Mouse (Mus musculus) MEL (cell line): ENCODE results near the gene Cyp2j7. TPM values are rescaled to one million over a fixed set of nuclear protein-coding genes. Genes with fewer than 3 reads are reported as not detected.
"Not testable (repeated sequence)": the region's sequence is repeated elsewhere in the genome, so short reads cannot be mapped to it uniquely, and the experiment has no call there.

Experiments used
- DNase-seq: peaks from one replicate; pipeline ENCODE4 v3.0.0; 2011; ENCODE audit warnings: low read depth, low spot score
- H3K27ac ChIP-seq: 2 replicates; pipeline ENCODE4 v1.5.1; 2012; ENCODE audit warnings: low read depth, mild to moderate bottlenecking, control low read depth, low read length, moderate library complexity; ENCODE audit not compliant: control insufficient read depth
- H3K27me3 ChIP-seq, 2 experiments: fragments of 150-350 bp in 1 of 2; sonication (generic) in 1 of 2; 2 replicates each; pipeline ENCODE4 v1.6.1; 2012; ENCODE audit warnings: low read length in 2 of 2, mild to moderate bottlenecking in 2 of 2, improper control_type of control experiment in 1 of 2, moderate library complexity in 1 of 2; ENCODE audit not compliant: insufficient read depth in 2 of 2, control insufficient read depth in 1 of 2
- H3K36me3 ChIP-seq, 2 experiments: 2 replicates each; pipeline ENCODE4 v1.6.1; 2012 to 2014; ENCODE audit warnings: low read length in 2 of 2, improper control_type of control experiment in 1 of 2, inconsistent platforms in 1 of 2, mild to moderate bottlenecking in 1 of 2; ENCODE audit not compliant: insufficient read depth in 2 of 2, control insufficient read depth in 1 of 2
- H3K4me1 ChIP-seq, 2 experiments: fragments of 150-350 bp in 1 of 2; sonication (generic) in 1 of 2; 2 replicates each; pipeline ENCODE4 v1.6.1; 2012; ENCODE audit warnings: low read length in 2 of 2, improper control_type of control experiment in 1 of 2, mild to moderate bottlenecking in 1 of 2; ENCODE audit not compliant: insufficient read depth in 2 of 2, control insufficient read depth in 1 of 2
- H3K4me3 ChIP-seq, 2 experiments: fragments of 150-350 bp in 1 of 2; sonication (generic) in 1 of 2; 2 replicates each; pipeline ENCODE4 v1.5.1; 2012; ENCODE audit warnings: low read depth in 2 of 2, low read length in 2 of 2, mild to moderate bottlenecking in 2 of 2, moderate library complexity in 2 of 2, control low read depth in 1 of 2, improper control_type of control experiment in 1 of 2; ENCODE audit not compliant: control insufficient read depth in 1 of 2, insufficient read depth in 1 of 2
- H3K79me2 ChIP-seq: 2 replicates; pipeline ENCODE4 v1.6.1; 2012; ENCODE audit warnings: mild to moderate bottlenecking, low read length, moderate library complexity; ENCODE audit not compliant: control insufficient read depth, poor library complexity, insufficient read depth
- H3K9ac ChIP-seq: 2 replicates; pipeline ENCODE4 v1.6.1; 2012; ENCODE audit warnings: low read depth, mild to moderate bottlenecking, control low read depth, low read length, moderate library complexity; ENCODE audit not compliant: control insufficient read depth, poor library complexity, severe bottlenecking
- H3K9me3 ChIP-seq: fragments of 150-350 bp; sonication (generic); replicated peaks from 2 replicates; pipeline ENCODE4 v1.6.1; 2012; ENCODE audit warnings: mild to moderate bottlenecking, low read length, improper control_type of control experiment, moderate library complexity; ENCODE audit not compliant: insufficient read depth
- BHLHE40 ChIP-seq: IDR thresholded peaks from 2 replicates; pipeline ENCODE4 v1.6.1; 2012; ENCODE audit warnings: low read depth, mild to moderate bottlenecking, inconsistent platforms, low read length, improper control_type of control experiment, borderline replicate concordance
- CHD2 ChIP-seq: IDR thresholded peaks from 2 replicates; pipeline ENCODE4 v1.6.1; 2011; ENCODE audit warnings: low read length, improper control_type of control experiment
- CTCF ChIP-seq, 3 experiments: IDR thresholded peaks in 2 of 3; conservative IDR thresholded peaks in 1 of 3; 2 replicates each; pipeline ENCODE4 v1.5.1; 2011 to 2012; ENCODE audit warnings: low read length in 3 of 3, low read depth in 2 of 3, mild to moderate bottlenecking in 2 of 3, improper control_type of control experiment in 1 of 3, inconsistent platforms in 1 of 3, mixed read lengths in 1 of 3, moderate library complexity in 1 of 3; ENCODE audit not compliant: control insufficient read depth in 1 of 3, insufficient read depth in 1 of 3, poor library complexity in 1 of 3, severe bottlenecking in 1 of 3
- E2F4 ChIP-seq: IDR thresholded peaks from 2 replicates; pipeline ENCODE4 v1.6.1; 2011; ENCODE audit warnings: low read depth, low read length, improper control_type of control experiment, borderline replicate concordance
- ELF1 ChIP-seq: IDR thresholded peaks from 2 replicates; pipeline ENCODE4 v1.6.1; 2014; ENCODE audit warnings: low read depth, mild to moderate bottlenecking, inconsistent platforms, low read length, improper control_type of control experiment, moderate library complexity
- EP300 ChIP-seq, 2 experiments: IDR thresholded peaks; 2 replicates each; pipeline ENCODE4 v1.6.1; 2011; ENCODE audit warnings: improper control_type of control experiment in 2 of 2, low read length in 2 of 2, low read depth in 1 of 2, mild to moderate bottlenecking in 1 of 2
- JUND ChIP-seq: IDR thresholded peaks from 2 replicates; pipeline ENCODE4 v1.6.1; 2011; ENCODE audit warnings: low read depth, mild to moderate bottlenecking, improper control_type of control experiment, low read length
- MYC ChIP-seq: IDR thresholded peaks from 2 replicates; pipeline ENCODE4 v1.6.1; 2011; ENCODE audit warnings: low read depth, mild to moderate bottlenecking, low read length, improper control_type of control experiment, moderate library complexity
- NRF1 ChIP-seq: IDR thresholded peaks from 2 replicates; pipeline ENCODE4 v1.6.1; 2014; ENCODE audit warnings: low read depth, mild to moderate bottlenecking, inconsistent platforms, low read length, improper control_type of control experiment, moderate library complexity; ENCODE audit not compliant: poor library complexity, insufficient read depth, severe bottlenecking
- POLR2A ChIP-seq, 2 experiments: IDR thresholded peaks; 2 replicates each; pipeline ENCODE4 v1.6.1; 2011 to 2012; ENCODE audit warnings: low read length in 2 of 2, mild to moderate bottlenecking in 2 of 2, control low read depth in 1 of 2, improper control_type of control experiment in 1 of 2, low read depth in 1 of 2, moderate library complexity in 1 of 2; ENCODE audit not compliant: control insufficient read depth in 1 of 2, insufficient read depth in 1 of 2, poor library complexity in 1 of 2
- RAD21 ChIP-seq: IDR thresholded peaks from 2 replicates; pipeline ENCODE4 v1.6.1; 2011; ENCODE audit warnings: mild to moderate bottlenecking, low read depth, low read length, improper control_type of control experiment
- SIN3A ChIP-seq: IDR thresholded peaks from 2 replicates; pipeline ENCODE4 v1.6.1; 2012; ENCODE audit warnings: low read length, improper control_type of control experiment, inconsistent platforms
- USF2 ChIP-seq, 2 experiments: IDR thresholded peaks; 2 replicates each; pipeline ENCODE4 v1.6.1; 2011 to 2012; ENCODE audit warnings: improper control_type of control experiment in 2 of 2, low read length in 2 of 2, borderline replicate concordance in 1 of 2, inconsistent platforms in 1 of 2, low read depth in 1 of 2, mild to moderate bottlenecking in 1 of 2; ENCODE audit not compliant: insufficient read depth in 1 of 2
- ZKSCAN1 ChIP-seq: IDR thresholded peaks from 2 replicates; pipeline ENCODE4 v1.6.1; 2012; ENCODE audit warnings: low read depth, mild to moderate bottlenecking, inconsistent platforms, low read length, improper control_type of control experiment, moderate library complexity
- polyA plus RNA-seq, 2 experiments: library from polyadenylated mRNA; stranded (reverse) in 1 of 2; unstranded in 1 of 2; fragments of >175 nt in 1 of 2; fragments of >200 nt in 1 of 2; gene quantifications; 2 replicates each; pipeline versions ENCODE4 v1.2.1 to v1.2.4; 2012; ENCODE audit warnings: low replicate concordance in 2 of 2, low read depth in 1 of 2; ENCODE audit not compliant: insufficient read length in 2 of 2, insufficient read depth in 1 of 2, missing spikeins in 1 of 2
- total RNA-seq: library from RNA; depleted of rRNA; stranded (reverse); fragments of 300-350 nt; gene quantifications from 2 replicates; pipeline ENCODE4 v1.2.3, GENCODE M21; 2012

Gene Cyp2j7
- total and polyA plus RNA-seq, 3 experiments: not detected

DNA sequence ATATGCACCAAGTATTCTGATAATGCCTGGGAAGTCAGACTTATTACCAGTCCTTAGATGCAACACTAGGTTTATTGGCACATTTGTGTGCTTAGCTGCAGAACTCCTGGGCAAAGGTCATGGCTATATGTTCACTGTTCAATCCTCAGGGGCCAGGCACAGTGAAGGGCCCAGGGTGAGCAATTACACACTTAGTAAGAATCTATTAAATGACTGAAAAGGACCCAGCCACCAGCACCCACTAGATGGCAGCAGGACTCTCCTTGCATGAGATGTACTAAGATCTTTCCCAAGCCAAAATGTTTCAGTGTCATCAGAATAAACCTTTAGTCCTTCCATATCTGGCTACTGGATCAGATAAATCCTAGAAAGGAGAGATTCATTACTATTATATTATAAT, 37.4 kb upstream of the Cyp2j7 start:
- Histone ChIP-seq H3K36me3 (no peaks in the 10 kb centered on the region), H3K27me3 (no peaks in the 10 kb centered on the region)
- peak; percentile 2 for DNase-seq

DNA sequence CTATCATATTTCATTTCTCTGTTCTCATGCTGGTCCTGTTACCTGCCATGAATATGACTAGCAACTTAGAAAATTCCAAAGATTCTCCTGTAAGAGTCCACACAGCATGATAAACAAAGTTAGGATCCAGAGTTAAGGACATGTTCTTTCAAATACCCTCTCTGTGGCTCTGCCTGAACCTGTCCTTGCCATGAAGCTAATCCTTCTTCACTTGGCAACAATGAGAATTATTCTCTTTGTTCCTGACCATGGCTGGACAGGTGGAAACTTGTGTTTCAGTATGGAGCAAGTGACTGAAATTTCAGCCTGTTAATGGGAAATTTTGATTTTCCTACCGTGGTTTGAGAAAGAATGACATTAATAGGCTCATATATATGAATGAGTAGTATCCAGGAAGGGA, 39.8 kb downstream of the Cyp2j7 start:
- TF ChIP-seq NRF1 (no peak), E2F4 (no peak), MYC (no peak), ELF1 (no peak), POLR2A (IDR thresholded peaks at IDR 0.05; ENCODE audit: control insufficient read depth in 1 of 2, insufficient read depth in 1 of 2, low read depth in 1 of 2, low read length in 2 of 2, poor library complexity in 1 of 2) (no peak), ZKSCAN1 (no peak), EP300 (IDR thresholded peaks at IDR 0.05; ENCODE audit: low read depth in 1 of 2, low read length in 2 of 2) (no peak), USF2 (IDR thresholded peaks at IDR 0.05; ENCODE audit: borderline replicate concordance in 1 of 2, insufficient read depth in 1 of 2, low read depth in 1 of 2, low read length in 2 of 2) (no peak), SIN3A (no peak), JUND (no peak), BHLHE40 (no peak)
- no peaks in the 10 kb centered on the region for H3K79me2 ChIP-seq
- H3K36me3 ChIP-seq: no peaks in the 10 kb centered on the region
- no peaks in the 10 kb centered on the region for H3K27me3 ChIP-seq
- no peaks in the 10 kb centered on the region for H3K4me1 ChIP-seq
- H3K9ac ChIP-seq: no peak overlapping the region
- H3K27ac ChIP-seq: no peak overlapping the region
- H3K4me3 ChIP-seq: no peak overlapping the region
- no peak for DNase-seq
- H3K9me3 ChIP-seq: no peaks in the 10 kb centered on the region

More for the DNA sequence above, 37.4 kb upstream of the Cyp2j7 start:
- Histone ChIP-seq H3K79me2 (no peaks in the 10 kb centered on the region), H3K9me3 (no peaks in the 10 kb centered on the region), H3K27ac (no peak overlapping the region), H3K9ac (no peak overlapping the region), H3K4me1 (no peaks in the 10 kb centered on the region), H3K4me3 (no peak overlapping the region)
- TF ChIP-seq CHD2 (no peak), CTCF (IDR thresholded peaks at IDR 0.05 in 2 of 3, conservative IDR thresholded peaks at IDR 0.05 in 1 of 3; ENCODE audit: control insufficient read depth in 1 of 3, insufficient read depth in 1 of 3, low read depth in 2 of 3, low read length in 3 of 3, poor library complexity in 1 of 3, severe bottlenecking in 1 of 3) (peak in 2 of 3 experiments; percentile 14 to 15; a peak in 1 of 6 replicates), RAD21 (peak; percentile 8)

DNA sequence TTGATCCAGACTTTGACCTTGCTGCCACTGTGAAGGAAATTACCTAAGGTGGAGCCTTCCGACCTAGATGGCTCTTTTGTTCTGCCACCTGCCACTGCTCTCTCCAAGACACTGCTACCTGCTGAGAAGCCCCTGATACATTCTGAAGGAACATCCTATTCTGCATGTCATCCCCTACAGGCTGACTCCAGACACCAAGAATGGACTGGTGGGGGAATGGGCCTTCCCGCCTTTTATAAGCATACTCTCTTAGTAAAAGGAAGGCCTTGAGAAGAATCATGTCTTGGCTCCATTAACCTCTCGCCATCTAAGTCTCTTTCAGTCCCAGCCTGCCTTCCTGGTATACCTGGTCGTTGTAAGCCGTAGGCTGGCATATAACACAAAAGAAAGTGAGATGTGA, 47.1 kb downstream of the Cyp2j7 start:
- not testable (repeated sequence) for H3K79me2 ChIP-seq, H3K4me1 ChIP-seq, H3K36me3 ChIP-seq, DNase-seq, H3K27me3 ChIP-seq, H3K9ac ChIP-seq, H3K9me3 ChIP-seq, H3K4me3 ChIP-seq, H3K27ac ChIP-seq

DNA sequence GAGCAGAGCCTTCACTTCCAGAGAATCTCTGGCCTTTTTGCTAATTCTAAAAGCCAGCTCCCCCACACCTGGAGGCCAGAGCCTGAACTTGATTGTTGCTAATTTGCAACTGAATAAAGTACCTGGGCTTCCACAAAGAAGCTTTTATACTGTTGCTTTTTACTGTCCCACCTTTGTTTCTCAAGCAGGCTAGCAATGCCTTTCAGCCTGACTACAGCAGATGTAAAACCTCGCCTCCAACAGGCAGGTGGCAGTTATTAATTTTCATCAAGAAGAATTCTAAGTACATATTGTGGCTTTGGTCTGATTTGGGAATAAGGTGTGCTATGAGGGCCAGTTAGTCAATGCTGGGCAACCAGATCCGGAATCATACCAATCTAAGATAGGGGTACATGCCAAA, 47.8 kb downstream of the Cyp2j7 start:
- not testable (repeated sequence) for H3K79me2 ChIP-seq, H3K4me3 ChIP-seq, H3K27me3 ChIP-seq, DNase-seq, H3K27ac ChIP-seq, H3K36me3 ChIP-seq, H3K9ac ChIP-seq, H3K4me1 ChIP-seq, H3K9me3 ChIP-seq

DNA sequence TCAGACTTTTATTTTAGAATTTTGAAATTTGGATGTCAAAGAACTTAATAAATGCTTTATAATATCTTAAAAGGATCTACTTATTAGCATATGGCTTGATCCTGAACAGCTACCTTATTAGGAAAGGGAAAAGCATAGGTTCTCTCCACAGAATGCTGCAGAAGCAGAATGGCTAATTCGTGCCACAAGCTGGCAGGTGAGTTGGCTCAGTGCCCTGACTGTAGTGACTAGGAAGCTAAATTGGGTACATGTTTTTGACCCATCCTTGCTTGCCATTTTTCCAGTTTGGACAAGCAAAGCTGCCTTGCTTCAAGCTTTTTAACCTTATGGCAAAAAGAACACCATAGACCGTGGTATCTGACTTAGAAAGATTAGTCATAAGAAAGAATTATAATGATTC, 48.3 kb downstream of the Cyp2j7 start:
- not testable (repeated sequence) for H3K27me3 ChIP-seq, H3K4me3 ChIP-seq, H3K36me3 ChIP-seq, H3K9ac ChIP-seq, H3K9me3 ChIP-seq, H3K27ac ChIP-seq, H3K79me2 ChIP-seq, H3K4me1 ChIP-seq, DNase-seq
